Mouse (Mus musculus) megakaryocyte, embryonic 14.5 days (primary cell): ENCODE data around the gene Jpt1.

Experiments
- FLI1 ChIP-seq: IDR thresholded peaks from 2 replicates; pipeline ENCODE4 v1.6.1; 2012; ENCODE audit warnings: low read length, inconsistent platforms, mixed read lengths
- GATA1 ChIP-seq: IDR thresholded peaks from 3 replicates; pipeline ENCODE4 v1.6.1; 2012; ENCODE audit warnings: mixed read lengths, low read length, inconsistent platforms, borderline replicate concordance

GRCm38 (mm10) chr11:115452281-115452860 lies 61.8 kb downstream of the Jpt1 start:
- TF ChIP-seq GATA1 (no peak), FLI1 (no peak)
